Mouse (Mus musculus) liver, adult 2 months (tissue): ENCODE measurements at regions not wholly inside any gene's neighbourhood (a gene's known extent, or its start where the extent isn't known, plus 50 kb on each side); places are given as distances from the start of the nearest gene placed in this dataset.

Experiments used
- DNase-seq: peaks from one replicate; pipeline ENCODE4 v3.0.0-alpha.2; 2011; ENCODE audit warnings: low read depth, low spot score; ENCODE audit errors: extremely low read depth
- H3K27ac ChIP-seq: fragments of 200-500 bp; replicated peaks from 2 replicates; pipeline ENCODE4 v1.5.1; 2012; ENCODE audit warnings: low read depth, mild to moderate bottlenecking, control low read depth, inconsistent platforms, low read length; ENCODE audit not compliant: insufficient read depth
- H3K27me3 ChIP-seq: fragments of 200-500 bp; 2 replicates; pipeline ENCODE4 v1.6.1; 2012; ENCODE audit warnings: mild to moderate bottlenecking, moderate library complexity, low read length, inconsistent platforms; ENCODE audit not compliant: control insufficient read depth, insufficient read depth
- H3K36me3 ChIP-seq: fragments of 200-500 bp; 2 replicates; pipeline ENCODE4 v1.6.1; 2012; ENCODE audit warnings: low read length, inconsistent platforms; ENCODE audit not compliant: control insufficient read depth, insufficient read depth
- H3K4me1 ChIP-seq: fragments of 200-500 bp; 2 replicates; pipeline ENCODE4 v1.6.1; 2011; ENCODE audit warnings: low read length; ENCODE audit not compliant: control insufficient read depth, insufficient read depth
- H3K4me3 ChIP-seq: fragments of 200-500 bp; 2 replicates; pipeline ENCODE4 v1.5.1; 2011; ENCODE audit warnings: low read depth, mild to moderate bottlenecking, control low read depth, low read length, moderate library complexity; ENCODE audit not compliant: insufficient read depth
- H3K79me2 ChIP-seq: fragments of 200-500 bp; 2 replicates; pipeline ENCODE4 v1.6.1; 2012; ENCODE audit warnings: inconsistent platforms, mild to moderate bottlenecking, low read length, moderate library complexity; ENCODE audit not compliant: control insufficient read depth, insufficient read depth
- H3K9ac ChIP-seq: fragments of 200-500 bp; 2 replicates; pipeline ENCODE4 v1.6.1; 2012; ENCODE audit warnings: low read depth, mild to moderate bottlenecking, control low read depth, inconsistent platforms, low read length
- CTCF ChIP-seq: fragments of 200-500 bp; IDR thresholded peaks from 2 replicates; pipeline ENCODE4 v1.5.1; 2011; ENCODE audit warnings: low read depth, low read length, control low read depth
- POLR2A ChIP-seq: fragments of 200-500 bp; IDR thresholded peaks from 2 replicates; pipeline ENCODE4 v1.6.1; 2011; ENCODE audit warnings: low read length, control low read depth; ENCODE audit not compliant: insufficient read depth; ENCODE audit errors: extremely low read depth
- WGBS: fragments of 180-500 bp; shearing (Covaris S2); methylation state at CpG from one replicate; pipeline ENCODE4 v1.1.7; 2018; 5-methylcytosine and 5-hydroxymethylcytosine counted together

GRCm38 (mm10) chr5:76067881-76068280, 72.2 kb upstream of the Srd5a3 start:
- H3K36me3 ChIP-seq: no peaks in the 10 kb centered on the region
- TF ChIP-seq CTCF (no peak), POLR2A (no peak)

GRCm38 (mm10) chr5:76067231-76067630, 72.8 kb upstream of the Srd5a3 start:
- TF ChIP-seq CTCF (no peak), POLR2A (no peak)
- Histone ChIP-seq H3K9ac (no peak overlapping the region), H3K27me3 (no peaks in the 10 kb centered on the region), H3K4me3 (no peak overlapping the region), H3K27ac (no peak overlapping the region), H3K36me3 (no peaks in the 10 kb centered on the region), H3K79me2 (no peaks in the 10 kb centered on the region), H3K4me1 (no peaks in the 10 kb centered on the region; the same call in 1 of the 2 replicates)
- WGBS: 22% methylated on average over 10 of the region's 10 CpGs
- no peak for DNase-seq

More at GRCm38 (mm10) chr5:76067881-76068280, 72.2 kb upstream of the Srd5a3 start:
- no peaks in the 10 kb centered on the region; the same call in 1 of the 2 replicates for H3K4me1 ChIP-seq
- no peak overlapping the region for H3K9ac ChIP-seq
- H3K79me2 ChIP-seq: no peaks in the 10 kb centered on the region
- no peak overlapping the region for H3K4me3 ChIP-seq
- WGBS: 67% methylated on average over 3 of the region's 3 CpGs
- H3K27ac ChIP-seq: no peak overlapping the region
- no peak for DNase-seq
- no peaks in the 10 kb centered on the region for H3K27me3 ChIP-seq

GRCm38 (mm10) chr5:76065789-76066188, 74.3 kb upstream of the Srd5a3 start:
- no peaks in the 10 kb centered on the region for H3K79me2 ChIP-seq
- WGBS: 50% methylated on average over 4 of the region's 4 CpGs
- H3K36me3 ChIP-seq: no peaks in the 10 kb centered on the region
- no peak overlapping the region for H3K27ac ChIP-seq
- H3K27me3 ChIP-seq: no peaks in the 10 kb centered on the region
- H3K4me1 ChIP-seq: no peaks in the 10 kb centered on the region; the same call in 1 of the 2 replicates
- TF ChIP-seq POLR2A (no peak), CTCF (no peak)
- DNase-seq: no peak
- no peak overlapping the region for H3K9ac ChIP-seq
- no peak overlapping the region for H3K4me3 ChIP-seq

- Histone ChIP-seq H3K27me3 (no peaks in the 10 kb centered on the region), H3K4me1 (no peaks in the 10 kb centered on the region; the same call in 1 of the 2 replicates), H3K4me3 (no peak overlapping the region), H3K9ac (no peak overlapping the region), H3K79me2 (no peaks in the 10 kb centered on the region), H3K36me3 (no peaks in the 10 kb centered on the region), H3K27ac (no peak overlapping the region)
- no peak for DNase-seq
- no peak for TF ChIP-seq POLR2A
- no peak for TF ChIP-seq CTCF
- WGBS: 82% methylated on average over 6 of the region's 6 CpGs
These were observed 74.8 kb upstream of the Srd5a3 start for GRCm38 (mm10) chr5:76065227-76065626.

GRCm38 (mm10) chr5:76064686-76065085, 75.4 kb upstream of the Srd5a3 start:
- Histone ChIP-seq H3K4me1 (no peaks in the 10 kb centered on the region; the same call in 1 of the 2 replicates), H3K27me3 (no peaks in the 10 kb centered on the region), H3K36me3 (no peaks in the 10 kb centered on the region), H3K27ac (no peak overlapping the region), H3K9ac (no peak overlapping the region), H3K4me3 (no peak overlapping the region), H3K79me2 (no peaks in the 10 kb centered on the region)
- TF ChIP-seq POLR2A: no peak
- DNase-seq: no peak
- WGBS: 83% methylated on average over 5 of the region's 5 CpGs

GRCm38 (mm10) chr5:76063473-76063872, 76.6 kb upstream of the Srd5a3 start:
- TF ChIP-seq POLR2A (no peak), CTCF (no peak)
- Histone ChIP-seq H3K36me3 (no peaks in the 10 kb centered on the region), H3K27me3 (no peaks in the 10 kb centered on the region), H3K27ac (no peak overlapping the region), H3K9ac (no peak overlapping the region), H3K4me3 (no peak overlapping the region), H3K79me2 (no peaks in the 10 kb centered on the region), H3K4me1 (no peaks in the 10 kb centered on the region; the same call in 1 of the 2 replicates)
- 36% methylated on average over 6 of the region's 6 CpGs for WGBS
- peak; percentile 39 for DNase-seq
